Mouse (Mus musculus) gastrocnemius, postnatal 10 days (tissue): ENCODE data around the gene Pcgf1. TPM values are rescaled to one million over a fixed set of nuclear protein-coding genes. Genes with fewer than 3 reads are reported as not detected.

Experiments
- DNase-seq: peaks from one replicate; pipeline ENCODE4 v3.0.0; 2021; ENCODE audit warnings: mixed read lengths
- long read RNA-seq, 2 experiments: library from polyadenylated mRNA; stranded (forward); transcript quantifications; one replicate each; pipeline ENCODE4 v2.0.0; 2021
- total RNA-seq, 2 experiments: library from RNA; stranded (reverse); gene quantifications; 2 replicates each; pipeline ENCODE4 v1.2.3; 2021

The Pcgf1 gene
- total RNA-seq: 1 to 10 TPM; 5.5 to 8.5 TPM
- long read RNA-seq, experiment 1, partial matches to known transcripts: 0 of 2 reads
- long read RNA-seq, experiment 1, other reads (novel, unspliced or antisense): 1 of 2 reads
- long read RNA-seq, experiment 2, partial matches to known transcripts: 2 of 4 reads
- long read RNA-seq, experiment 2, other reads (novel, unspliced or antisense): 0 of 4 reads

DNA sequence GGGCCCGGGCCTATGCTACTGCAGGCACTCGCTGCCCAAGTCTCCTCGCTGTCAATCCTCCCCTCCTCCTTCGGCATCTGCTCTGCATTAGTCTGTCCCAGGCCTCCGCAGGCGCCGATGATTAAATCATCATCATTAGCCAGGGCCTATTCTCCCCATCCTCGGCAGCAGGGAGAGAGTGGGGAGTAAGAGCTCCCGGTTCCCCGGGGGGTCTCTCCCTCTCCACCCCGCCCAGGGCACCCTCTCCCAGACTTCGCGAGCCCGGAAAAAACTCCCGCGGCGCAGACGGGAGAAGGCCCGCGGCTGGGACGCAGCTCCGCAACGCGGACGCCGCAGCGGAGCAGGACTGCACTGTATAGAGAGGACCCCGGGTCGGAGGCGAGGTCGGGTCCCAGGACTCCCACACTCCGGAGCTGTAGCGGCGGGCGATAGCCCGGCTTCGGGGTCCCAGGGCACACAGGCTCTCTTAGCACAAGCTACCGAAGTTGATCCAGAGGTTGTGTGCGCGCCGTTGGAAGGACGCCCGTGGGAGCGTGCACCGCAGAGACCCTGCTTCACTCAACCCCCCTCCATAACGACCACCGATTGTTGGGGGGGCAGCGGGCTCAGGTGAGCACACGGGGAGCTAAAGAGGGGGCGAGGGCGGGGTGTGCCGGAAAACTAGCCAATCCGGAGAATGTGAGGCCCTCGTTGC is at the start of gene Pcgf1:
Gene Pcgf1 (plus strand): TSS at position 240 of the 694 bp plus-strand sequence.
- no peak for DNase-seq

DNA sequence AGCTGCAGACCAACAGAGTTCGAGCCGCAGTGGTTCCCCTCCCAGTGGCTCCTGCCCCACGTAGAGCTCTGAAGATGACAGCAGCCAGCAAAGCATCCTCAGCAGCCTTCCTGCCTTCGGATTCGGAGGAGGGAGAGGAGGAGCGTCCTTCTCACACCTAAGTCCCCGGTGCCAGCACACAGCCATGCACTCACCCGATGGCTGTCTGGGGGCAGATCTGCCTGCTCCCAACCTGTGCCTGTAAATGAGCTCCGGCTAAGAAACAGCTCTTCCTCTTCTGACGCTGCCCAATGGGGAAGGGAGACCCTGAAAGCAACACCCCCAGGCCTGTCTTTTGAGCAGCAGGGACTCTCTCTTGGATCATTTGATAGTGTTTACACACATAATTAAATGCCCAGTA is 47.9 kb upstream of the Pcgf1 start:
- DNase-seq: no peak

DNA sequence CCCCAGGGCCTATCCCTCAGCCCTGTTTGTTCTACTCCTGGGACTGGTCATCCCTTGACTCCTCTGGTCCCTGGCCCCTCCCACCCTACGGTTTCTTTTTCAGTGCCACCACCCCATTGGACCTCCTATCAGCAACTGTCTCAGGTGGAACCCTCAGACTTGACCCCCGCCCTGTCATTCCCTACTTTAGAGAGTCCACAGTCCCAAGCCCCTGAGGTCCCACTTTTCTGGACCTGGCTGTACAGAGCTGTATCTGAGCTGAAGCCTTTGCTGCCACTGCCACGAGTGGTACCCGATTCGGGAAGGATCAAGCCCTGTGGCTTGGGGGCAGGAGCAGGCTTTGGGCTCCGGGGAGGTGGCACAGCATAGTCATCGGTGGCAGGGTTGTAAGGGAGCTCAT is 46.6 kb upstream of the Pcgf1 start:
- DNase-seq: no peak

DNA sequence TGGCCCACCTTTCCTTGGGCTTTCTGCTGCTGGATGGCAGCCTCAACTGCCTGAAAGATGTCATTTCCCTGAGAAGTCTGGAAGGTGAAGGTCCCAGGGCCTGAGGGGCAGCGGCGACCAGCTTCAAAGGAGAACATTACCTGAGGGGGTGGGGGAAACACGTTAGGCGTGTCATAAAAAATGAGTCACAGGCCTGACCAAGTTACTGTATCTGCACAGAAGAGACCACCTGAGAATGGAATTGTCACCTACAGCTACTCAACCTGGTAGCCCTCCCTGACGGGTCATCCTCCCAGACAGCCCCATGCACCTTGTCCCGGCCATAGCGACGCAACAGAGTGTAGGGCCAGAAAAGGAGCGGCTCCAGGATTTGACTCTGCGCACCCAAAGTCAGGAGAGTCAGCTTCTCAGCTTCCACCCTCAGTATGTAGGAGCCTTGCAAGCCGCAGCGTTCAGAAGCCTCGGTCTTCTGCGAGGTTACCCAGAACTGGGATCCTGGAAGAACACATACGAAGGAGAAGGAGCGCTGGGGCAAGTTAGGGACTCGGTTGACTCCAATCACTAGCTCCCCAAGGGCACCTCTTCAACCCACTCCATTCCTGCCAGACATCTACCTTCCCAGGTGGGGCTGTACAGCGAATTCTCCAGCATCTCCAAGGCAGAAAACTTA is 45.6 kb upstream of the Pcgf1 start:
- DNase-seq: no peak

DNA sequence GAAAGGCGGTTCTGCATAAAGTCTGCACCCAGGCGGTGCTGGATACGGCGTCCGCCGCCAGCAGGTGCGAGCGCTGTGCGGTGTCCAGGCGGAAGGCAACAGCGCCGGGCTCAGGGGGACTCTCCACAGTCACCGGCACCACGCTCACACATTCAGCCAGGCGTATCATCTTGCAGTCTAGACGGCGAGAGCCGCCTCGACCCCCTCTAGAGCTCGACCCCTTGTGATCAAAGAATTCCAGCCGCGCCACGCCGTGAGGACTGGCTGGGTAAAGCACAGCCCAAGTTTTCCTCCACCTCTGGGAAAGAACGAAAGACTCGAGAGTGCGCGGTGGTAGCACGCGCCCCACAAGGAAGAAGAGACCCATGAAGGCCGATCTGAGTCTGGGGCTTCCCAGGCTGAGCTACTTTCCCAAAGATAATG is 44.9 kb upstream of the Pcgf1 start:
- peak; percentile 35 for DNase-seq

DNA sequence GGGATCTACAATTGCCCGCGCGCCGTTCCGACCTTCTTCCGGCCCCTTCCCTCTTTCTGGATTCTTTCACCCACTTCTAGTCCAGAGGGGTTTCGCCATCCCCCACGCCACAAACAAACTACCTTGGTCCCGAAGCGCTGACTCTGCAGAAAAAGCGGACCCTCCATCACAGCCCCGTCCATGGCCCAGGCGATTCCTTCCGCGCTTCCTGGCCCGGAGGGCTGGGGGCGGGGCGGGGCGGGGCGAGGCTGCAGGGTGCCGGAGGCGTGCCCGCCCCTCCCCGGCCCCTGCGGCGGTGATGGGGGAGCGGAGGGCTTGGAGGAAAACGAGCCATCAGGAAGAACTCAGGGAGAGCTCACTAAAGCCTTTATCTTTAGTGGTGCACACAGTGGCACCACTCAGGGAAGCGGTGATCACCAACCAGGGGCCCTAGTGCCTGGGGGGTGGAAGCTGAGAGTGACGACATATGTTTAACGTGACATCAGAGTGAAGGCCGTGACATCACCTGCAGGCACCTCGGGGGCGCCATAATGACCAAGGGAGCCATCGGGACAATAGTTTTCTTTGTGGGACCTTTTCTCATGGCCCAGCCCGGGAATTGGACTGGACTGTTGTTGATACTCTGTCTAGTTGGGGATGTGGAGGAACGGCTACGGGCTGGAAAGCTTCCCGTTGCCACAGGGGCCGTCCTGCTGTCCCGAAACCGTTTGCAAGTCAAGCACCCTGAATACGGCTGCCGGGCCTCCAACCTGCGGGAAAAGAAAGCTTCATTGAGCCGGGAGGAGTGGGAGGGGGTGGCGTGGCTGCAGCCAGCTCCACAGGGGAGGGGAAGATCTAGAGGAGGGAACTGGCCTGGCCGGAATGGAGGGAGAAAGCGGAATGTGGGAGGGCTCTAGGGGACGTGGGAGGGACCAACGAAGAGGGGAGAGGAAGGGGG is 44.2 kb upstream of the Pcgf1 start, which contains the start of the genes Dok1 and Loxl3:
Gene Dok1 (minus strand): TSS at position 223 of the 937 bp plus-strand sequence.
Gene Loxl3 (plus strand): TSS at position 925 of the 937 bp plus-strand sequence.
- peak; percentile 70 for DNase-seq

DNA sequence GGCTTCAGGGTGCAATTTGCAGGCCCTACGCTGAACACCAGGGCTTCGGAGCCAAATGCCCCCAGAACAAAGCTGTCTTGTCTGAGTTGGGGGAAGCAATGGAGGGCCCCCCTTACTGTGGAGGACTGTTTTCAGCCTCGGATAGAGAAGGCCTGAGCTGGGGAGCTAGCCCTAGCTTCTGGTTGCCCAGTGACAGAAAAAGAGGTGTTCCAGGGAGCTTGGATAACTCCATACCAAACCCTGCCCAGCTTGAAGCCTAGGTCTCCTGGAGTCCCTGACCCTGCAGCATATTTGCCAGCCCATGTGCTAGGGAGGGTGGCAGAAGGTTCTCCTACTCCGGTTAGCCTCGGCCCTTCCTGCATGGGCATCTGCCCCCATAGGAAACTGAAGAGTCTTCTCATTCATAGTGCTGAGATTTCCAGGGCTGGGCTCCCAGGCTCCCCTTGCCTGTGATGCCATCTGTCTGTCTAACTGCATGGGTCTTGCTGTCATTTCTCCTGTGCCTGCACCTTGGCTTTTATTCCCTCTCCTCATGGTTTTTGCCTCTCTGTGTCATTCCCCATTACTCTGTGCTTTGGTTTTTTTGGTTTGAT is 43.1 kb upstream of the Pcgf1 start:
- no peak for DNase-seq

DNA sequence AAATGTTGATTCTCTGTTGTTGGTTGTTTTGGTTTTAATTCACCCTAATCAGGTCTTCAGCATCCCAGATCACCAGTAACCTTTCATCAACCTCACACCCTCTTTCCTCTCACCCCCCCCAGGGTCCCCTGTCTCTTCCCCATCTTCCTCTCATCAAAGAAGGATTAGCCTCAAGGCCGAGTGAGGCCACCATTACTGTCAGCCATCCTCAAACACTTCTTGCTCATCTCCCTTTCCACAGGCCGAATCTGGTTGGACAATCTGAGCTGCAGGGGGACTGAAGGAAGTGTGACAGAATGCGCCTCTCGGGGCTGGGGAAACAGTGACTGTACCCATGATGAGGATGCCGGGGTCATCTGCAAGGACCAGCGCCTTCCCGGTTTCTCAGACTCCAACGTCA is 40.5 kb upstream of the Pcgf1 start:
- DNase-seq: no peak

DNA sequence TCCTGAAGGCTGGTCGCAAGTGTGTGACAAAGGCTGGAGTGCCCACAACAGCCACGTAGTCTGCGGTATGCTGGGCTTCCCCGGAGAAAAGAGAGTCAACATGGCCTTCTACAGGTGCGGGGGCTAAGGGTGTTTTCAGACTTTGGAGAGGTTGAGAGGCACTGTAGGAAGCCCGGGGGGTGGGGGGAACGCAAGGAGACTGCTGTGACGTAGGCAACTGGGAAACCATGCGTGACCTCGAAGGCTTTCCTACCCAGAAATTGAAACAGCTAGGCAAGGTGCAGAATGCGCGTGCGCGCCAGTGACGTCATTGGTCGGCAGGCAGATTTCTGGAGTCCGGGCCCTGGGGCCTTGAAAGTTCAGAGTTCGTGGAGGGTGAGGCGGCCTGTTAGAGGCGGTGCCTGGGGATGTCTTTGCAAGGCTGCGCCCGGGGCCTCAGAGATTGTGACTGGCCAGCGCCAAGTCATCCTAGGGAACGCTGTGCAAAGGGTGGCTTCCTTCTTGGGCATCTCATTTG is 39.1 kb upstream of the Pcgf1 start:
- peak; percentile 95 for DNase-seq

DNA sequence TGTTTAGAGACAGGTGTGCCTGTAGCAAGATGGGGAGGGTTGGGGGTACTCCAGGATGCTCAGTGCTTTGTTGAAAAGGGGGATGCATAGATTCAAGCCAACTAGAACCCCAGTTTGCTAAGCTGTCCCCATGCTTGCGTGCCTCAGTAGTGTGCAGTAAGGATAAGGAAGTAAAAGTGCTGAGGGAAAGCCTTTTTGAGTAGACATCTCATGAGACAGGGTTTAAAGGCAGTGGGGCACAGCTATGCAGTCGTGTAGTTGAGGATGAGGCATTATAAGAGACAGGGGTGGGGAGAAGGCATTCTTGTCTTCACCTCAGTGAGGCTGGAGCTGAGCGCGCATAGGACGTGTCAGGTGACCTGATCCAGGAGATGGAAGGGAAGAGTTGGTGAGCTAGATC is 37.1 kb upstream of the Pcgf1 start:
- DNase-seq: no peak

DNA sequence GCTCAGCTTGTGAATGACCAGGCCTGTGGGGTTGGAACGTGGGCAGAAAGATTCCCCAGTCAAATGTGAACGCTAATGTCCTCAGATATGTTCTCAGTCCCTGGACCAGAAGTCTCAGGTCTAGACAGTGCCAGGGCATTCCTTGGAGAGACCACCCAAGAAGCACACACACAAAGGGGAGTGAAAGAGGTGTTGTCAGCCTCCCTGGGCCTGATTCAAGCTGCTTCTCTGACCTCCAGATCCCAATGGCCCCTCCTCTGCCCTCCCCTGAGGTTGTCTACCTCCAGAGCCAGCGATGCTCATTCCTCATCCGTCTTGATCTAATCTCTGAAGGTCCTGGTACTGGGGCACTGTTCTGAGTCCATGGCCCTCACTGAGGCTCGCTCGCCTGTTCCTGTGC is 34.1 kb upstream of the Pcgf1 start:
- no peak for DNase-seq

DNA sequence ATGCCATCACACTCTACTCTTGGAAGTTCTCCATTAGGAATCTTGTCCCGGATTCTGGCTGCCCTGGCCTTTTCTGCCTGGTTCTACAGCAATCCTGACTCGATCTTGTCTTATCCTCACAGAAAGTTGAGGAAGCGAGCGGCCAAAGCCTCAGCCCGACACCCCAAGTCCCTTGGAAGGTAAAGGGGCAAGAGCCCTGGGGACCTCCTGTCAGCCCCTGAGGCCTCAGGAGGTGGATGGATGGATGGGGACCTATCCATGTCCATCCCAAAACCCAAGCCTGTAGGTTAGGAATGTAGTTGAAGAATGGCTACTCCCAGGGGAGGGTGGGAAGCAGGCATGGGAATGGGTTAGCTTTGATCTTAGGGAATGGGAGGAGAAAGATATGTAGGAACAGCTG is 33.7 kb upstream of the Pcgf1 start:
- no peak for DNase-seq

DNA sequence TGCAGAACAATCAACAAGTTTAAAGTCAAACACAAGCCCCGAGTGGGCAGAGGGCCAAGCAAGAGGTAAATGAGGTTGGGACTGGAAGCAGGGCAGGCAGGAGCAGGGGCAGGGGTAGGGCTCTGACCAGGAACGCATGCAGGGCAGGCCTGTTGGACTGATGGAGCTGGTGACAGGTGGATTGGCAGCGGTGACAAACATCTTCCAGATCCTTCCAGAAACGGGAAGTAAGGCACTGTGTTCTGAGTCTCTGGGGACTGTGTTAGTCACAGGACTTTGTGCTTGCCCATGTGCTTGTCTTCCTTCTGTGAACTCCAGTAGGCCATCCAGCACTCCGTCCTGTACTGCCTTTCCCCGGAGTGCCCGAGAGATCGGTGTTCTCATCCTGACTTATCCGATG is 32.9 kb upstream of the Pcgf1 start:
- DNase-seq: no peak

DNA sequence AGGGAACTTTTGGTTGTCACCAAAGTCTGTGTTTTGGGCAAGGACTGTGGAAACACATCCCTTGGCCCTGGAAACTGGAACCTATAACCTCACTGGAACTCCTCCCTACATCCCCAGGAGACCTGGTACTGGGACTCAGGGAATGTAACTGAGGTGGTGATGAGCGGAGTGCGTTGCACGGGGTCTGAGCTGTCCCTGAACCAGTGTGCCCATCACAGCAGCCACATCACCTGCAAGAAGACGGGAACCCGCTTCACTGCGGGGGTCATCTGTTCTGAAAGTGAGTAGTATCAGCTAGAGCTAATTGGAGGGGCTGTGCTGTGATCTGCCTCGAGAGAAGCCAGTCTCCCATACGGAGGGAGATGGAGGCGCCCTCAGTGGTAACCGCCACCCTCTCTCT is 28.3 kb upstream of the Pcgf1 start:
- no peak for DNase-seq

DNA sequence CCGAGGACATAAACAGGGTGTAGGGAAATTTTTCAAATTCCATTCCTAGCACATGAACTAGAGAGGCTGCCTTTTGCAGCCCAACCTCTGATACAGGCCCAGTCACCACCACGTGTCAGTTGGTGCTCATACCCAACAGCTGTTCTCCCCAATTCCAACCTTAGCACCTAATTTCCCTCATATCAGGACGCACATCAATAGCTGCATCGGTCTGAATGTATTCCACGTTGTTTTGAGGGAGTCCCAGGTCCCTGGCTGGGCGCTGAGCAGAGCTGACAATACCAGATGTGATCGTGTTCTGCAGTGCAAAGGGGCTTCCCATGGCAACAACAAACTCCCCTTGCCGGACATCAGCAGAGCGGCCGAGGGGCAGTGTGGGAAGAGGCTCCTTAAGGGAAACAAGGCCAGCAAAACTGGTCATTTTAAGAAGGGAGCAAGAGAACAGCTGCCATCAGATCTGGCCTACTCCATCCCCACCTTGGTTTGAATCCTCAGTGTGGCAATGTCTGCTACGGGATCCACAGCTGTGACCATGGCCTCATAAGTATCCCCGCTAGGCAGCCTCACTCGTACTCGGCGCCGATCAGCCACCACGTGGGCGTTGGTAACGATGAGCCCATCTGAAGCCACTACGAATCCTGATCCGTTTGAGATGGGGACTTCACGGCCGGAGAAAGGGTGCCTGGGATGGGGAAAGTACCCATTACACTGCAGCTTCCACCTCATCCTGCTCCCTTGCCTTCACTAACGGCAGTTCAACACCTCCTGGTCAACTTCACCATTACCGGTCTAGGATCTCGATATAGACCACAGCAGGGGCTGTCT is 24.3 kb upstream of the Pcgf1 start:
- DNase-seq: no peak

DNA sequence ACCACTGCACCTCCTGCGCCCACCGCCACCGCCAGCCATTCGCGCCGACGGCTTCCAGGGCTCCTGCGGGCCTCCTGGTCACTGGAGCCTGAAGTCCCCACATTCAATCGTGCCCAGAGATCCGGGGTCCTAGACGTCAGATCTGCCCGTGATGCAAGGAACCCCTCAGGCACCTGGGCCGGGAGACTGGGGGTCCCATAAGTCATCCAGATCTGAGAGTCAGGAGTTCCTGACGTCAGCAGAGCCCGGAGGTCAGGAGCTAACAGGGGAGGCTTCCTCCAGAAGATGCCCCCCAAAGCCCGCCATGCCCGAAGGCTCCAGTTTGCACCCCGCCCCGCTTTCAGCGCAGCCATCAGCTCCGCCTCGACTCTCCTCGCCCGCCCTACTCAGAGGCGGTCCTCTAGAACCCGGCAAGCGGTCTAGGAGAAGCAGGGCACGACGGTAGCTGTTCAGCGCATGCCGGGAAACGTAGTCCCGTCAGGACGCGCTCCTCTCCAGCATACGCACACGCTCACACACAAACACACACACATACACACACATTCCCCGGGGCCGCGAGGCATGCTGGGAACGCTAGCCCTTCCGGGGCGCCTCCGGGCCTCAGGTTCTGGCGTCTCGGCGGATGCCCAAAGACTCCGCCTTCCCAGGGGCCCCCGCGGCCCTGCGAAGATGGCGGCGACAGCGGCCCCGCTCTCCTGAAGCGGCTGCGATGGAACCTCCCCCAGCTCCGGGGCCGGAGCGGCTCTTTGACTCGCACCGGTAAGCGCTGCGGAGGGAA is 23.4 kb upstream of the Pcgf1 start, which contains the start of gene Aup1:
Gene Aup1 (plus strand): TSS at position 448 of the 778 bp plus-strand sequence.
- peak; percentile 94 for DNase-seq

DNA sequence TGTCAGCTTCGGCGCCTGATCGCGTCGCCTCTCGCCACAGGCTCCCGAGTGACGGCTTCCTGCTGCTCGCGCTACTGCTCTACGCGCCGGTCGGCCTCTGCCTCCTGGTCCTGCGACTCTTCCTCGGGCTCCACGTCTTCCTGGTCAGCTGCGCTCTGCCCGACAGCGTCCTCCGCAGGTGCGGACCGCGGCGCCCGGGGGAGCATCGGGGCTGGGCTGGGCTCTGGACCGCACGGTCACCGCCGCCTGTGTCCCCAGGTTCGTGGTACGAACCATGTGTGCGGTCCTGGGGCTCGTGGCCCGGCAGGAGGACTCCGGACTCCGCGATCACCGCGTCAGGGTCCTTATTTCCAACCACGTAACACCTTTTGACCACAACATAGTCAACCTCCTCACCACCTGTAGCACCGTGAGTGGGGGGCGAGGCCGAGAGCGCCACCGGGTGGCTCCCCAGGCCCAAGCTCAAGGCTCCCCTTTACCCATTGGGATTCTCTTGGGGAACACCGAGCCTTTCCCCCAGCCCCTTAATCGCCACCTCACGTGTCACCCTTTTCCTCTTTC is 22.7 kb upstream of the Pcgf1 start, which contains the start of gene Htra2:
Gene Htra2 (minus strand): TSS at position 403 of the 561 bp plus-strand sequence.
- peak; percentile 40 for DNase-seq

DNA sequence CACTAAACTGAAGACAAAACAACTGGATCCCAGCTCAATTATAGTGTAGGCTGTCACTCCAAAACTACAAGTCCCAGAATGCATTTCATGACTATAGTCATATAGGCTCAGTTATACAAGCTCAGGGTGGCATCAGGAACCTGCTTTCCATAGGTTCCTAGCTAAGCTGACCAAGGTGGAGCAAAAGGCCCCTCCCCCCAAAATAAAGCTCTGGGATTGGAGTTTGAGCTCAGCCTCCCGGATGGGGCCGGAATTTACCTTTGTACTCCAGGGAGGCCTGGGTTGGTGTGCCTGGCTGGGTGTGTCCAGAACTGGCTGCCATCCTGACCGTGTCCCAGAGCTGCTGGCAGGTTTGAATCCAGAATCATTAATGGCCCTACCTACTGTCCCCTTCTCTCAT is 19.9 kb upstream of the Pcgf1 start, which contains the start of gene Dqx1:
Gene Dqx1 (plus strand): TSS at position 55 of the 400 bp plus-strand sequence.
- no peak for DNase-seq

DNA sequence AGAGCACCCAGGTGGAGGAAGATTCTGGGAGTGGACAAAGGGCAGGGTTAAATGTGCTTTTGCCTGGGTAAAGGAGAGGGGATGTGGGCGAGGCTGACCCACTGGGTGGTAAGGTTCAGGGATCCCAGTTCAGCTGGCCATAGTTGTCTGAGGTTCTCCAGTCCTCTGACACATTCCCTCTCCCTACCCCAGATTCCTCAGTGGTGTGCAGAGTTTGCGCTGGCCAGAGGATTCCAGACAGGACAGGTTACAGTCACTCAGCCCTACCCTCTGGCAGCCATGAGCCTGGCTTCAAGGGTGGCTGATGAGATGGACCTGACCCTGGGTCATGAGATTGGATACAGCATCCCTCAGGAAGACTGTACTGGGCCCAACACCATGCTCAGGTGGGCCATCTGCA is 18.9 kb upstream of the Pcgf1 start:
- no peak for DNase-seq
